23 mouse cellular contexts compared by ENCODE assay signal in the genomic region with DNA sequence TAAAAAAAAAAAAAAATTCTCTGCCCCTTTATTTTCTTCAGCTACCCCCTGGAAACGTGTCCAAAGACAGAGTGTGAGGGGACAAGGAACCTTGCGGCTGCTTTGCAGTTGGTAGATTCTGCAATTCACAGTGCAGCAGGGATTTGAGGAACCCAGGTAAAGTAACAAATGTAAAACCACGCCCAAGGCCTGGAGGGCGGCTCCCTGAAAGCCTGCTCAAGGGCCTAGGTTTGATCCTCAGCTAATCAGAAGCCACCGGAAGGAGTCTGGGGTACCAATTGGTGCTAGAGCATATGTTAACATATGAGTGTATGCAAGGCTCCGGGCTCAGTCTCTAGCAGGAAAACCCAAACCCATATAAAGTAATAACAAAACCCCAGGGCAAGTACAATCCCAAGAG. TPM values are rescaled to one million over a fixed set of nuclear protein-coding genes. Genes with fewer than 3 reads are reported as not detected.
DNase-seq lines count a peak whose midpoint lies in the region; ATAC-seq and TF ChIP-seq lines count a peak whose summit lies in the region.
"Had no signal": no experiment of that assay in that cellular context is flagged by ENCODE, and none has a peak within 500 bp of the region (broad histone marks: within the 10 kb centered on the region; RNA-seq: fewer than 3 reads in every experiment).

No protein-coding gene starts in this region.

- no peak for DNase-seq in thymus, adult 2 months
- DNase-seq in thymus, postnatal 10 days (ENCODE audit: low spot score in 2 of 2) = no peak
- DNase-seq in T-cell, adult 2 months (ENCODE audit: low spot score) = peak; percentile 35
- peak; percentile 90 for DNase-seq in induced T-regulatory cell, adult 2 months (ENCODE audit: low read depth)
- DNase-seq in layer of hippocampus, adult 18-20 months (ENCODE audit: low spot score in 2 of 2) = no peak
- DNase-seq in lung, postnatal 36 days = no peak
- DNase-seq in cerebellum, adult 8-10 months = no peak
- DNase-seq: cerebellum, postnatal 14 days; gastrocnemius, postnatal 25 days; heart, postnatal 36 days; kidney, adult 2 months; kidney, postnatal 14 days; layer of hippocampus, adult 9-11 months; lung, adult 2 months; lung, postnatal 4 days; right cerebral cortex, postnatal 14 days had no signal

- ATAC-seq in neutrophil, adult 5-6 weeks (ENCODE audit: extremely low read depth, insufficient number of reproducible peaks, low FRiP score, poor library complexity, severe bottlenecking) = peak; percentile 39; the same call in 1 of the 2 replicates
- ATAC-seq: hindbrain, postnatal 0 days; midbrain, embryonic 16.5 days had no signal

- no peaks in the 10 kb centered on the region for H3K36me3 ChIP-seq in thymus, adult 2 months (ENCODE audit: control insufficient read depth, insufficient read depth, low read length)
- H3K36me3 ChIP-seq: forebrain, embryonic 12.5 days; heart, embryonic 12.5 days; limb, embryonic 15.5 days had no signal

- TF ChIP-seq CTCF in thymus, adult 2 months (IDR thresholded peaks at IDR 0.05; ENCODE audit: borderline replicate concordance, control insufficient read depth, extremely low read depth, insufficient read depth, low read length, poor library complexity) = no peak

- H3K27me3 ChIP-seq in thymus, adult 2 months (ENCODE audit: control insufficient read depth, insufficient read depth, low read length) = no peaks in the 10 kb centered on the region
- H3K27me3 ChIP-seq: forebrain, embryonic 12.5 days; heart, embryonic 12.5 days; limb, embryonic 15.5 days had no signal

- WGBS in thymus, adult 2 months = 33% methylated on average over 6 of the region's 6 CpGs

- H3K27ac ChIP-seq in thymus, adult 2 months (ENCODE audit: control insufficient read depth, insufficient read depth, low read length) = peak overlapping the region; percentile 61
- H3K27ac ChIP-seq: forebrain, embryonic 12.5 days; hindbrain, postnatal 0 days; limb, embryonic 15.5 days had no signal

- no peak for TF ChIP-seq POLR2A in thymus, adult 2 months (IDR thresholded peaks at IDR 0.05; ENCODE audit: control insufficient read depth, extremely low read depth, insufficient read depth, low read length, poor library complexity)

- H3K4me1 ChIP-seq in thymus, adult 2 months (replicated peaks; ENCODE audit: control insufficient read depth, insufficient read depth, low read length) = peaks cover 24% of the 10 kb centered on the region
- H3K4me1 ChIP-seq: forebrain, embryonic 12.5 days; heart, embryonic 12.5 days had no signal

- no peak overlapping the region for H3K4me3 ChIP-seq in thymus, adult 2 months (ENCODE audit: control insufficient read depth, insufficient read depth, low read length)
- H3K4me3 ChIP-seq: forebrain, embryonic 12.5 days; heart, embryonic 12.5 days; limb, embryonic 15.5 days had no signal

RNA-seq across cellular contexts. Expression of gene Ninj2, which starts 9.7 kb away (rescaled TPM):
- polyA plus RNA-seq in thymus, adult 2 months (2012; rRNA removed) = 0.26 and 0.33 TPM in 2 replicates
- total RNA-seq in neutrophil, adult 5-6 weeks (2017) = not detected in 2 replicates
- total RNA-seq in layer of hippocampus, adult 18-20 months (2021) = 1 to 10 TPM in 1 of 2 experiments, under 1 TPM in 1; 0.67 to 1.3 TPM
- total RNA-seq: adrenal gland, postnatal 4 days; gastrocnemius, postnatal 25 days; heart, postnatal 36 days; hindbrain, postnatal 0 days had no signal
- polyA plus RNA-seq: forebrain, embryonic 12.5 days; heart, embryonic 12.5 days; hindbrain, postnatal 0 days; kidney, adult 2 months; midbrain, embryonic 16.5 days had no signal

RNA-seq across cellular contexts. Expression of gene Wnk1, which starts 45.0 kb away (rescaled TPM):
- polyA plus RNA-seq in thymus, adult 2 months (2012; rRNA removed) = 180 and 194 TPM in 2 replicates
- 257 and 330 TPM in 2 replicates for total RNA-seq in neutrophil, adult 5-6 weeks (2017)
- 100 to 1,000 TPM; 189 to 190 TPM for total RNA-seq in layer of hippocampus, adult 18-20 months (2021)

Comparison
In these comparisons a context has a peak if more than half of its experiments do, and no peak if none do; other contexts are left out.
1. DNase-seq: peak in T-cell, adult 2 months (single experiment) and induced T-regulatory cell, adult 2 months (single experiment); none in thymus, adult 2 months (single experiment), thymus, postnatal 10 days (0 of 2), layer of hippocampus, adult 18-20 months (0 of 2), lung, postnatal 36 days (single experiment) and cerebellum, adult 8-10 months (single experiment).